Mouse (Mus musculus) CH12.LX (cell line): Measurements from ENCODE around the gene Klk14. TPM values are rescaled to one million over a fixed set of nuclear protein-coding genes. Genes with fewer than 3 reads are reported as not detected.

ENCODE experiments used
- DNase-seq: peaks from one replicate; pipeline ENCODE4 v3.0.0-alpha.2; 2013; ENCODE audit errors: extremely low read depth
- H3K27ac ChIP-seq: 2 replicates; pipeline ENCODE4 v1.5.1; 2012; ENCODE audit warnings: low read depth, mild to moderate bottlenecking, control low read depth, moderate library complexity; ENCODE audit not compliant: insufficient read depth
- H3K27me3 ChIP-seq: replicated peaks from 2 replicates; pipeline ENCODE3; 2012; ENCODE audit warnings: inconsistent platforms
- H3K36me3 ChIP-seq, 2 experiments: replicated peaks in 1 of 2; 2 replicates each; pipeline versions ENCODE3 to v1.6.1; 2012; ENCODE audit warnings: inconsistent platforms in 1 of 2, low read length in 1 of 2, mild to moderate bottlenecking in 1 of 2, mixed read lengths in 1 of 2, moderate library complexity in 1 of 2; ENCODE audit not compliant: control insufficient read depth in 1 of 2, insufficient read depth in 1 of 2
- H3K4me1 ChIP-seq, 2 experiments: 2 replicates each; pipeline ENCODE4 v1.6.1; 2012; ENCODE audit warnings: inconsistent platforms in 1 of 2, moderate library complexity in 1 of 2; ENCODE audit not compliant: insufficient read depth in 2 of 2, control insufficient read depth in 1 of 2
- H3K4me2 ChIP-seq: 2 replicates; pipeline ENCODE4 v1.6.1; 2012; ENCODE audit warnings: low read depth, mild to moderate bottlenecking, control low read depth; ENCODE audit not compliant: poor library complexity, insufficient read depth, severe bottlenecking
- H3K4me3 ChIP-seq, 3 experiments: fragments of 150-350 bp in 1 of 3; sonication (generic) in 1 of 3; replicated peaks in 1 of 3; 2 replicates each; pipeline versions ENCODE3 to v1.5.1; 2011 to 2012; ENCODE audit warnings: low read depth in 2 of 3, low read length in 2 of 3, mild to moderate bottlenecking in 2 of 3, moderate library complexity in 2 of 3, control low read depth in 1 of 3, improper control_type of control experiment in 1 of 3, inconsistent platforms in 1 of 3, mixed read lengths in 1 of 3; ENCODE audit not compliant: poor library complexity in 1 of 3
- H3K79me2 ChIP-seq: replicated peaks from 2 replicates; pipeline ENCODE4 v1.6.1; 2012; ENCODE audit warnings: mild to moderate bottlenecking, moderate library complexity; ENCODE audit not compliant: control insufficient read depth, poor library complexity, insufficient read depth, severe bottlenecking; ENCODE audit errors: extremely low read depth
- H3K9ac ChIP-seq: 2 replicates; pipeline ENCODE4 v1.6.1; 2012; ENCODE audit warnings: low read depth, mild to moderate bottlenecking, control low read depth, moderate library complexity; ENCODE audit not compliant: insufficient read depth
- H3K9me3 ChIP-seq: replicated peaks from 2 replicates; pipeline ENCODE3; 2012; ENCODE audit warnings: low read length, inconsistent platforms, mixed read lengths
- CHD1 ChIP-seq: IDR thresholded peaks from 2 replicates; pipeline ENCODE4 v1.6.1; 2012; ENCODE audit warnings: low read depth, low read length, improper control_type of control experiment, inconsistent platforms
- CHD2 ChIP-seq: IDR thresholded peaks from 2 replicates; pipeline ENCODE4 v1.6.1; 2011; ENCODE audit warnings: low read length, improper control_type of control experiment
- CTCF ChIP-seq, 2 experiments: IDR thresholded peaks in 1 of 2; conservative IDR thresholded peaks in 1 of 2; 2 replicates each; pipeline ENCODE4 v1.5.1; 2011 to 2012; ENCODE audit warnings: low read depth in 2 of 2, low read length in 2 of 2, improper control_type of control experiment in 1 of 2, inconsistent platforms in 1 of 2, mild to moderate bottlenecking in 1 of 2, moderate library complexity in 1 of 2
- EP300 ChIP-seq: IDR thresholded peaks from 2 replicates; pipeline ENCODE4 v1.6.1; 2011; ENCODE audit warnings: low read length, improper control_type of control experiment
- ETS1 ChIP-seq: conservative IDR thresholded peaks from 2 replicates; pipeline ENCODE4 v1.6.1; 2012; ENCODE audit warnings: low read depth, mild to moderate bottlenecking, inconsistent platforms, low read length, improper control_type of control experiment, moderate library complexity
- HCFC1 ChIP-seq: IDR thresholded peaks from 2 replicates; pipeline ENCODE4 v1.6.1; 2012; ENCODE audit warnings: low read depth, mild to moderate bottlenecking, inconsistent platforms, low read length, improper control_type of control experiment
- IRF4 ChIP-seq: IDR thresholded peaks from 2 replicates; pipeline ENCODE4 v1.6.1; 2014; ENCODE audit warnings: low read depth, mild to moderate bottlenecking, inconsistent platforms, low read length, improper control_type of control experiment
- JUND ChIP-seq: conservative IDR thresholded peaks from 2 replicates; pipeline ENCODE4 v1.6.1; 2011; ENCODE audit warnings: low read depth, low read length, improper control_type of control experiment
- KAT2A ChIP-seq: IDR thresholded peaks from 2 replicates; pipeline ENCODE4 v1.6.1; 2012; ENCODE audit warnings: low read length, improper control_type of control experiment, inconsistent platforms; ENCODE audit not compliant: insufficient replicate concordance
- MAFK ChIP-seq: IDR thresholded peaks from 2 replicates; pipeline ENCODE4 v1.6.1; 2011; ENCODE audit warnings: low read length, improper control_type of control experiment; ENCODE audit not compliant: insufficient replicate concordance
- MEF2A ChIP-seq: IDR thresholded peaks from 2 replicates; pipeline ENCODE4 v1.6.1; 2014; ENCODE audit warnings: low read depth, mild to moderate bottlenecking, inconsistent platforms, low read length, improper control_type of control experiment, borderline replicate concordance
- MYC ChIP-seq: IDR thresholded peaks from 2 replicates; pipeline ENCODE4 v1.6.1; 2011; ENCODE audit warnings: low read depth, mild to moderate bottlenecking, improper control_type of control experiment, low read length
- NELFE ChIP-seq: IDR thresholded peaks from 2 replicates; pipeline ENCODE4 v1.6.1; 2011; ENCODE audit warnings: low read depth, low read length, improper control_type of control experiment
- NRF1 ChIP-seq: IDR thresholded peaks from 2 replicates; pipeline ENCODE4 v1.6.1; 2014; ENCODE audit warnings: low read depth, mild to moderate bottlenecking, inconsistent platforms, low read length, improper control_type of control experiment, moderate library complexity
- PAX5 ChIP-seq: IDR thresholded peaks from 2 replicates; pipeline ENCODE4 v1.6.1; 2012; ENCODE audit warnings: low read length, inconsistent platforms, mixed read lengths
- RAD21 ChIP-seq: IDR thresholded peaks from 2 replicates; pipeline ENCODE4 v1.6.1; 2011; ENCODE audit warnings: low read depth, mild to moderate bottlenecking, low read length, improper control_type of control experiment, moderate library complexity
- RCOR1 ChIP-seq: conservative IDR thresholded peaks from 2 replicates; pipeline ENCODE4 v1.6.1; 2012; ENCODE audit warnings: low read depth, mild to moderate bottlenecking, inconsistent platforms, low read length, improper control_type of control experiment
- TCF12 ChIP-seq: IDR thresholded peaks from 2 replicates; pipeline ENCODE4 v1.6.1; 2014; ENCODE audit warnings: low read depth, mild to moderate bottlenecking, inconsistent platforms, low read length, improper control_type of control experiment
- USF1 ChIP-seq: IDR thresholded peaks from 2 replicates; pipeline ENCODE4 v1.6.1; 2014; ENCODE audit warnings: low read depth, mild to moderate bottlenecking, inconsistent platforms, low read length, improper control_type of control experiment
- USF2 ChIP-seq: conservative IDR thresholded peaks from 2 replicates; pipeline ENCODE4 v1.6.1; 2011; ENCODE audit warnings: low read depth, low read length, improper control_type of control experiment
- ZC3H11A ChIP-seq: IDR thresholded peaks from 2 replicates; pipeline ENCODE4 v1.6.1; 2012; ENCODE audit warnings: low read depth, mild to moderate bottlenecking, inconsistent platforms, low read length, improper control_type of control experiment
- ZMIZ1 ChIP-seq: IDR thresholded peaks from 2 replicates; pipeline ENCODE4 v1.6.1; 2012; ENCODE audit warnings: low read depth, mild to moderate bottlenecking, inconsistent platforms, low read length, improper control_type of control experiment
- ZNF384 ChIP-seq: IDR thresholded peaks from 2 replicates; pipeline ENCODE4 v1.6.1; 2012; ENCODE audit warnings: low read depth, low read length, improper control_type of control experiment, inconsistent platforms
- dilution Hi-C: fragments of 300-500 bp; cut with MboI; formaldehyde crosslinking; loops from 2 replicates; pipeline ENCODE4 v1.14.3; 2020; ENCODE audit warnings: low sequenced_read_pairs; ENCODE audit not compliant: extremely low pct_unique_long_range_greater_than_20kb, extremely low pct_ligation_motif_present
- in situ Hi-C: fragments of 300-500 bp; cut with MboI; formaldehyde crosslinking; loops from 3 replicates; pipeline ENCODE4 v1.14.3; 2019; ENCODE audit warnings: low sequenced_read_pairs, low pct_ligation_motif_present, low pct_unique_long_range_greater_than_20kb, mixed read lengths
- polyA plus RNA-seq: library from polyadenylated mRNA; unstranded; fragments of >175 nt; gene quantifications from 2 replicates; pipeline ENCODE4 v1.2.1, GENCODE M21; 2012; ENCODE audit warnings: low read depth; ENCODE audit not compliant: insufficient read length
- total RNA-seq, 2 experiments: library from RNA; depleted of rRNA; stranded (reverse); fragments of 300-350 nt in 1 of 2; fragments of >200 nt in 1 of 2; gene quantifications; 2 replicates each; pipeline ENCODE4 v1.2.3; 2012 to 2014

Gene Klk14
- total RNA-seq (2012; rRNA removed) = not detected in 2 replicates
- total RNA-seq (2014; rRNA removed) = not detected in 2 replicates
- polyA plus RNA-seq = not detected in 2 replicates

- Histone ChIP-seq H3K79me2 (no peaks in the 10 kb centered on the region), H3K4me1 (peaks cover 0 to 3% of the 10 kb centered on the region in 2 experiments; a peak in 1 of 4 replicates), H3K4me3 (no peak within 1 kb of the TSS), H3K4me2 (no peak within 1 kb of the TSS), H3K27ac (no peak within 1 kb of the TSS), H3K27me3 (peaks cover 84% of the 10 kb centered on the region), H3K9ac (no peak within 1 kb of the TSS), H3K36me3 (no peaks in the 10 kb centered on the region), H3K9me3 (no peaks in the 10 kb centered on the region)
- dilution Hi-C loops = no loop called here
- TF ChIP-seq USF1 (no peak), KAT2A (no peak), MYC (no peak), ZC3H11A (no peak), RCOR1 (no peak)
- in situ Hi-C loops = no loop called here
- no peak for DNase-seq
These were observed at the start of gene Klk14 for GRCm38 (mm10) chr7:43690118-43690517. Gene Klk14, plus strand, starts transcription at chr7:43690418.

GRCm38 (mm10) chr7:43642587-43642986 lies 47.6 kb upstream of the Klk14 start:
- dilution Hi-C loops (no loop called here), in situ Hi-C loops (no loop called here)
- Histone ChIP-seq H3K4me2 (no peak overlapping the region), H3K4me1 (peaks cover 0 to 5% of the 10 kb centered on the region in 2 experiments; a peak in 1 of 4 replicates), H3K27ac (no peak overlapping the region), H3K4me3 (no peak overlapping the region), H3K79me2 (no peaks in the 10 kb centered on the region), H3K9me3 (no peaks in the 10 kb centered on the region), H3K9ac (no peak overlapping the region), H3K27me3 (no peaks in the 10 kb centered on the region), H3K36me3 (no peaks in the 10 kb centered on the region)
- DNase-seq = no peak
- TF ChIP-seq PAX5 (no peak), MAFK (no peak), CTCF (conservative IDR thresholded peaks at IDR 0.05 in 1 of 2, IDR thresholded peaks at IDR 0.05 in 1 of 2; ENCODE audit: low read depth in 2 of 2, low read length in 2 of 2) (no peak), CHD1 (no peak), IRF4 (no peak), MYC (no peak), USF2 (no peak), CHD2 (no peak), EP300 (no peak), MEF2A (no peak), ZMIZ1 (no peak), ETS1 (no peak), HCFC1 (no peak), TCF12 (no peak), RAD21 (no peak), ZNF384 (no peak), NELFE (no peak), NRF1 (no peak), JUND (no peak)
